Mouse (Mus musculus) induced T-regulatory cell, adult 2 months (primary cell): ENCODE measurements around the gene Gm10282.

Experiments
- DNase-seq: peaks from one replicate; pipeline ENCODE4 v3.0.0-alpha.2; 2012; ENCODE audit warnings: low read depth

Gm10282 gene

DNA sequence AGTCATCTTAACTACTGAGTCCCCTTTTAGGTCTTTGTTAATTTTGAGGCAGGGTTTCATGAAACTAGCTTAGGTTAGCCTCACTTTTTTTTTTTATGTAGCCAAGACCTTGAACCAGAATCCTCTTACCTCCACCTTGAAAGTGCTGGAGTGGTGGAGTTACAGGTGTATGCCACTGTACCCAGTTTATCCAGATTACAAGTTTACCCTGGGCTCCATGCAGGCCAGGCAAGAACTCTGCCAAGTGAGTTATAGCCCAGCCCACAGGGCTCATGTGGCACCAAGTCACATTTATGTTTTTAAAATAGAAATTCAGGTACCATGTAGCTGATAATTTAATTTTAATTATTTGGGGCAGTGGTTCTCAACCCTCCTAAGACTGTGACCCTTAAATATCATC, 43.6 kb downstream of the Gm10282 start:
- DNase-seq: no peak

DNA sequence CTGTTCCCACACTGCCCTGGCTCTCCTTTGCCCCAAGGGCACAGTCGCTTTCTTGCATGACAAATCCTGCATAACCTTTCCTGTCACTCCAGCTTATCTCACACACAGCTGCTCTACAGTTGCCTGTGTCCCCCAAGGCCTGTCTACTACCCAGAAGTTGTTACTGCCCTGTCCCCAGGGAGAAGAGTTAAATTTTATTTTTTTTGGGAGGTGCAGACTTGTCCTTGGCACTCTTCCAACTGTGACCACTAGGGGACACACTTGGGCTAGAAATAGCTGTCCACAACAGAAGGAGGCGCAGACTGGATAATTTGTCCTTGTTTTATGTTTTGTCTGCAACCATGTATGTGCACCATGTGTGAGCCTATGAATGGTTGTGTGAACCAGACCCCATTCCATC, 44.0 kb downstream of the Gm10282 start:
- DNase-seq: peak; percentile 92

DNA sequence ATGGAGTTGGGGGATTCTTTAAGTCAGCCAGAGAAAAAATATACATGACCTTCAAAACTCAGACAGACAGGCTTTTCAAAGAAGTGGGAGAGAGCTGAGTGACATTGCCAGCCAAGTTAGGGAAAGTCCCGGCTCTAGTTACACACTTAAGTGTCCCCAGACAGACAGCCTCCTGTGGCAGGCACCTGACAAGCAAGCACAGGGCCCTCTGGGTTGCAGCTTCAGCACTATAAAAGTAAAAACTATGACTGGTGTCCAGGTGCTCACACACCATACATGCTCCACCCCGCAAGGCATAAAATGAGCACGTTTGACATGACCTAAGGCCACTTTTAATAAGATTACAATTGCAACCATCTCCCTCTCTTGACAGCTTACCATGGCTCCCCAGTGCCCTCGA, 44.5 kb downstream of the Gm10282 start:
- DNase-seq: peak; percentile 75

DNA sequence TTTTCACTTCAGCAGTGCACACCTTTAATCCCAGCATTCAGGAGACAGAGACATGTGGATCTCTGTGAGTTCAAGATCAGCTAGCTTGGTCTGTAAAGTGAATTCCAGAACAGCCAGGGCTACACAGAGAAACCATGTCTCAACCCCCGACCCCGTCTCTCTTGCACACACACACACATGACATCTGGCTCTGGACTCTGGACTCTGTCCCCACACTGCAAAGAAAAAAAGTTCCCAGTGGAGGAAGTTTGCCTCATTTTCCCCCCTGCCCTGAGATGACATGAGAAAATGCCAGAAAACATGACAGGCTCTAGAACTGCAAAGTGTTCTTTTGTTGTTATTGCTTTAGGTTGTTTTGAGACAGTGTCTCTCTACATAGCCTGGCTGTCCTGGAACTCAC, 45.2 kb downstream of the Gm10282 start:
- DNase-seq: no peak

- no peak for DNase-seq
These were observed 47.2 kb downstream of the Gm10282 start for GRCm38 (mm10) chr8:72257902-72258238.

GRCm38 (mm10) chr8:72257171-72257901, 47.7 kb downstream of the Gm10282 start:
- peak; percentile 58 for DNase-seq
